25 mouse cellular contexts compared by ENCODE assay signal in genomic region chr11:6563201-6563600, GRCm38 (mm10). TPM values are rescaled to one million over a fixed set of nuclear protein-coding genes. Genes with fewer than 3 reads are reported as not detected.
DNase-seq lines count a peak whose midpoint lies in the region; TF ChIP-seq lines count a peak whose summit lies in the region.
"Had no signal": no experiment of that assay in that cellular context is flagged by ENCODE, and none has a peak within 500 bp of the region (broad histone marks: within the 10 kb centered on the region; RNA-seq: fewer than 3 reads in every experiment).

No protein-coding gene starts in this region.

- peaks cover 20% of the 10 kb centered on the region for H3K36me3 ChIP-seq in spleen, adult 2 months (ENCODE audit: control insufficient read depth, insufficient read depth, low read length)
- peaks cover 2 to 57% of the 10 kb centered on the region in 2 experiments for H3K36me3 ChIP-seq in MEL (ENCODE audit: control insufficient read depth in 1 of 2, insufficient read depth in 2 of 2, low read length in 2 of 2)
- H3K36me3 ChIP-seq: heart, embryonic 15.5 days had no signal

- H3K79me2 ChIP-seq in MEL (ENCODE audit: control insufficient read depth, insufficient read depth, low read length, poor library complexity), result peaks cover 59% of the 10 kb centered on the region

- H3K27me3 ChIP-seq in spleen, adult 2 months (ENCODE audit: control insufficient read depth, insufficient read depth, low read length), result no peaks in the 10 kb centered on the region
- no peaks in the 10 kb centered on the region for H3K27me3 ChIP-seq in MEL (ENCODE audit: control insufficient read depth in 1 of 2, insufficient read depth in 2 of 2, low read length in 2 of 2)
- H3K27me3 ChIP-seq: embryonic facial prominence, embryonic 12.5 days; embryonic facial prominence, embryonic 15.5 days; heart, embryonic 12.5 days; heart, embryonic 15.5 days had no signal

- 42% methylated on average over 4 of the region's 4 CpGs for WGBS in spleen, adult 2 months

- no peak for TF ChIP-seq RAD21 in MEL (IDR thresholded peaks at IDR 0.05; ENCODE audit: low read depth, low read length)

- peak overlapping the region; percentile 20; the same call in 1 of the 2 replicates for H3K4me3 ChIP-seq in spleen, adult 2 months (ENCODE audit: extremely low read depth, insufficient read depth, insufficient read length)
- no peak overlapping the region for H3K4me3 ChIP-seq in MEL (ENCODE audit: control insufficient read depth in 1 of 2, insufficient read depth in 1 of 2, low read depth in 2 of 2, low read length in 2 of 2)
- H3K4me3 ChIP-seq: embryonic facial prominence, embryonic 12.5 days; embryonic facial prominence, embryonic 15.5 days; heart, embryonic 12.5 days; heart, embryonic 15.5 days; hindbrain, embryonic 10.5 days had no signal

- no peak for TF ChIP-seq POLR2A in spleen, adult 2 months (IDR thresholded peaks at IDR 0.05; ENCODE audit: low read depth, low read length)
- no peak for TF ChIP-seq POLR2A in MEL (IDR thresholded peaks at IDR 0.05; ENCODE audit: control insufficient read depth in 1 of 2, insufficient read depth in 1 of 2, low read depth in 1 of 2, low read length in 2 of 2, poor library complexity in 1 of 2)

- H3K9me3 ChIP-seq in MEL (replicated peaks; ENCODE audit: insufficient read depth, low read length), result no peaks in the 10 kb centered on the region
- H3K9me3 ChIP-seq: embryonic facial prominence, embryonic 12.5 days; embryonic facial prominence, embryonic 15.5 days; heart, embryonic 12.5 days; heart, embryonic 15.5 days; hindbrain, embryonic 10.5 days had no signal

- peak; percentile 62 to 82; a peak in 3 of 4 replicates for TF ChIP-seq EP300 in MEL (IDR thresholded peaks at IDR 0.05; ENCODE audit: low read depth in 1 of 2, low read length in 2 of 2)

- no peak overlapping the region for H3K9ac ChIP-seq in MEL (ENCODE audit: control insufficient read depth, low read depth, low read length, poor library complexity, severe bottlenecking)
- H3K9ac ChIP-seq: embryonic facial prominence, embryonic 12.5 days; embryonic facial prominence, embryonic 15.5 days; forebrain, postnatal 0 days; heart, embryonic 12.5 days; heart, embryonic 15.5 days; hindbrain, embryonic 14.5 days had no signal

- no peak overlapping the region for H3K27ac ChIP-seq in spleen, adult 2 months (ENCODE audit: insufficient read depth, low read length)
- H3K27ac ChIP-seq in MEL (ENCODE audit: control insufficient read depth, low read depth, low read length), result peak overlapping the region; percentile 54
- H3K27ac ChIP-seq: embryonic facial prominence, embryonic 12.5 days; embryonic facial prominence, embryonic 15.5 days; hindbrain, embryonic 10.5 days; hindbrain, embryonic 14.5 days; hindbrain, postnatal 0 days had no signal

- DNase-seq in spleen, adult 2 months (ENCODE audit: low read depth in 1 of 2, low spot score in 2 of 2), result no peak
- no peak for DNase-seq in spleen, postnatal 14 days (ENCODE audit: low spot score in 2 of 2)
- no peak for DNase-seq in MEL (ENCODE audit: low read depth, low spot score)
- peak; percentile 36 for DNase-seq in induced T-regulatory cell, adult 2 months (ENCODE audit: low read depth)
- DNase-seq in adrenal gland, adult 2 months, result no peak
- DNase-seq in embryo, embryonic 11 days, result no peak
- no peak for DNase-seq in layer of hippocampus, adult 9-10 months (ENCODE audit: low spot score)
- DNase-seq: adrenal gland, postnatal 14 days; B cell, adult 2 months; cerebellum, adult 18-20 months; cerebellum, adult 9-10 months; cerebellum, postnatal 14 days; forebrain, postnatal 0 days; gastrocnemius, adult 2 months; gastrocnemius, postnatal 14 days; heart, adult 18-20 months; heart, postnatal 10 days; heart, postnatal 36 days had no signal

- TF ChIP-seq CTCF in spleen, adult 2 months (IDR thresholded peaks at IDR 0.05; ENCODE audit: extremely low read depth, insufficient read depth, insufficient read length, insufficient replicate concordance), result no peak
- no peak for TF ChIP-seq CTCF in MEL (IDR thresholded peaks at IDR 0.05 in 2 of 3, conservative IDR thresholded peaks at IDR 0.05 in 1 of 3; ENCODE audit: control insufficient read depth in 1 of 3, insufficient read depth in 1 of 3, low read depth in 2 of 3, low read length in 3 of 3, poor library complexity in 1 of 3, severe bottlenecking in 1 of 3)

- peaks cover 23% of the 10 kb centered on the region; the same call in 1 of the 2 replicates for H3K4me1 ChIP-seq in spleen, adult 2 months (ENCODE audit: control insufficient read depth, insufficient read depth, insufficient read length)
- peaks cover 55 to 56% of the 10 kb centered on the region in 2 experiments for H3K4me1 ChIP-seq in MEL (ENCODE audit: control insufficient read depth in 1 of 2, insufficient read depth in 2 of 2, low read length in 2 of 2)
- H3K4me1 ChIP-seq: embryonic facial prominence, embryonic 12.5 days; hindbrain, embryonic 10.5 days had no signal

TF ChIP-seq in MEL, 35 proteins besides CTCF, POLR2A, EP300 and RAD21:
- TF ChIP-seq ELF1 (IDR thresholded peaks at IDR 0.05; ENCODE audit: low read depth, low read length) (no peak), ZKSCAN1 (IDR thresholded peaks at IDR 0.05; ENCODE audit: low read depth, low read length) (no peak), MYB (IDR thresholded peaks at IDR 0.05; ENCODE audit: low read depth, low read length) (peak; percentile 58; the same call in 1 of the 2 replicates), USF1 (IDR thresholded peaks at IDR 0.05; ENCODE audit: low read depth, low read length) (no peak), MAZ (IDR thresholded peaks at IDR 0.05; ENCODE audit: low read depth, low read length) (no peak), RCOR1 (IDR thresholded peaks at IDR 0.05; ENCODE audit: low read depth, low read length) (no peak), ZMIZ1 (IDR thresholded peaks at IDR 0.05; ENCODE audit: low read depth, low read length) (no peak), GATA1 (IDR thresholded peaks at IDR 0.05; ENCODE audit: low read depth, low read length) (peak; percentile 83), POLR2AphosphoS2 (IDR thresholded peaks at IDR 0.05; ENCODE audit: low read length) (no peak), ZNF384 (IDR thresholded peaks at IDR 0.05; ENCODE audit: low read depth, low read length) (0 out of 2 replicates have a peak, but pooled peaks have one; percentile 13), NELFE (IDR thresholded peaks at IDR 0.05; ENCODE audit: low read depth, low read length) (no peak), NRF1 (IDR thresholded peaks at IDR 0.05; ENCODE audit: insufficient read depth, low read depth, low read length, poor library complexity, severe bottlenecking) (no peak)

RNA-seq across cellular contexts. Expression of gene Ccm2, which starts 16.5 kb away (rescaled TPM):
- polyA plus RNA-seq in spleen, adult 2 months (2012; rRNA removed), result 233 and 234 TPM in 2 replicates
- 65.2 and 66.4 TPM in 2 replicates for total RNA-seq in MEL (2012; rRNA removed)
- 10 to 100 TPM in 1 of 2 experiments, not detected in 1; 49.2 TPM for polyA plus RNA-seq in MEL (2012; ENCODE audit: insufficient read depth in 1 of 2, insufficient read length in 2 of 2, low read depth in 1 of 2, low replicate concordance in 2 of 2, missing spikeins in 1 of 2)
- total RNA-seq in adrenal gland, adult 2 months (2021), result 10 to 100 TPM; 38.8 to 47.9 TPM
- 47.0 and 48.1 TPM in 2 replicates for polyA plus RNA-seq in adrenal gland, adult 2 months (2012; rRNA removed)

RNA-seq across cellular contexts. Expression of gene Myo1g, which starts 42.4 kb away (rescaled TPM):
- 187 and 218 TPM in 2 replicates for polyA plus RNA-seq in spleen, adult 2 months (2012; rRNA removed)
- total RNA-seq in MEL (2012; rRNA removed), result 19.4 and 22.8 TPM in 2 replicates
- polyA plus RNA-seq in MEL (2012; ENCODE audit: insufficient read depth in 1 of 2, insufficient read length in 2 of 2, low read depth in 1 of 2, low replicate concordance in 2 of 2, missing spikeins in 1 of 2), result 10 to 100 TPM in 1 of 2 experiments, not detected in 1; 33.3 TPM
- 1 to 10 TPM; 2.1 to 2.6 TPM for total RNA-seq in adrenal gland, adult 2 months (2021)
- polyA plus RNA-seq in adrenal gland, adult 2 months (2012; rRNA removed), result 3.8 and 4.7 TPM in 2 replicates

RNA-seq across cellular contexts. Expression of gene Nacad, which starts 42.7 kb away (rescaled TPM):
- 0.37 and 0.60 TPM in 2 replicates for polyA plus RNA-seq in spleen, adult 2 months (2012; rRNA removed)
- 0.10 and 0.12 TPM in 2 replicates for total RNA-seq in MEL (2012; rRNA removed)
- under 1 TPM in 1 of 2 experiments, not detected in 1; 0.32 TPM for polyA plus RNA-seq in MEL (2012; ENCODE audit: insufficient read depth in 1 of 2, insufficient read length in 2 of 2, low read depth in 1 of 2, low replicate concordance in 2 of 2, missing spikeins in 1 of 2)
- 1 to 10 TPM; 1.6 to 2.2 TPM for total RNA-seq in adrenal gland, adult 2 months (2021)
- 1.2 and 2.2 TPM in 2 replicates for polyA plus RNA-seq in adrenal gland, adult 2 months (2012; rRNA removed)
